Mouse (Mus musculus) CH12.LX (cell line): ENCODE results near the gene Sugct.

Experiments used
- CHD1 ChIP-seq: IDR thresholded peaks from 2 replicates; pipeline ENCODE4 v1.6.1; 2012; ENCODE audit warnings: low read depth, low read length, improper control_type of control experiment, inconsistent platforms
- CTCF ChIP-seq, 2 experiments: IDR thresholded peaks in 1 of 2; conservative IDR thresholded peaks in 1 of 2; 2 replicates each; pipeline ENCODE4 v1.5.1; 2011 to 2012; ENCODE audit warnings: low read depth in 2 of 2, low read length in 2 of 2, improper control_type of control experiment in 1 of 2, inconsistent platforms in 1 of 2, mild to moderate bottlenecking in 1 of 2, moderate library complexity in 1 of 2
- EP300 ChIP-seq: IDR thresholded peaks from 2 replicates; pipeline ENCODE4 v1.6.1; 2011; ENCODE audit warnings: low read length, improper control_type of control experiment
- GABPA ChIP-seq: IDR thresholded peaks from 2 replicates; pipeline ENCODE4 v1.6.1; 2012; ENCODE audit warnings: low read depth, low read length, improper control_type of control experiment, inconsistent platforms; ENCODE audit not compliant: insufficient replicate concordance
- KAT2A ChIP-seq: IDR thresholded peaks from 2 replicates; pipeline ENCODE4 v1.6.1; 2012; ENCODE audit warnings: low read length, improper control_type of control experiment, inconsistent platforms; ENCODE audit not compliant: insufficient replicate concordance
- MAFK ChIP-seq: IDR thresholded peaks from 2 replicates; pipeline ENCODE4 v1.6.1; 2011; ENCODE audit warnings: low read length, improper control_type of control experiment; ENCODE audit not compliant: insufficient replicate concordance
- MAZ ChIP-seq: IDR thresholded peaks from 2 replicates; pipeline ENCODE4 v1.6.1; 2012; ENCODE audit warnings: low read depth, mild to moderate bottlenecking, inconsistent platforms, low read length, improper control_type of control experiment, moderate library complexity
- POLR2A ChIP-seq: IDR thresholded peaks from 2 replicates; pipeline ENCODE4 v1.6.1; 2011; ENCODE audit warnings: low read depth, mild to moderate bottlenecking, improper control_type of control experiment, low read length
- SIN3A ChIP-seq: IDR thresholded peaks from 2 replicates; pipeline ENCODE4 v1.6.1; 2012; ENCODE audit warnings: low read length, improper control_type of control experiment, inconsistent platforms

DNA sequence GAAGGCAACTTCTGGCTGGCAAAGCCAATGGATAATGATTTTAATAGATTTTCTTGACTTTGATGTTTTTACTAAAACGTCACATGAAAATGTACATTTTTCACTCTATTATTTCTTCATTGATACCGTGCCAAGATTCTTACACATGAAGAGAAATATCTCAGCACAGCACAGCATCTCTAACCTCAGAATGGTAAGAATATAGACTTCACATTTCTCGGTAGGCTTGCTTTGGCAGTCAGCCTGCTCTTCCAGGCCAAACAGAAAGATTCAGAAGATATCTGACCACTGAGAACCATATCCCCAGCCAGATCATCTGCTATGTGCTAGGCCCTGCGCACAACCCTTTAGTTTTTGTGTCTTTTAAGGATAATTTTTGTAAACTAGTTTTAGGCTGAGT, 657.0 kb downstream of the Sugct start:
- TF ChIP-seq GABPA (no peak), EP300 (no peak), SIN3A (no peak), MAFK (no peak), POLR2A (no peak), CHD1 (no peak), KAT2A (no peak), CTCF (conservative IDR thresholded peaks at IDR 0.05 in 1 of 2, IDR thresholded peaks at IDR 0.05 in 1 of 2; ENCODE audit: low read depth in 2 of 2, low read length in 2 of 2) (no peak), MAZ (no peak)
